Mouse (Mus musculus) liver, postnatal 0 days (tissue): Measurements from ENCODE around the gene Fbxl15. TPM values are rescaled to one million over a fixed set of nuclear protein-coding genes. Genes with fewer than 3 reads are reported as not detected.

Experiments
- ATAC-seq: fragments of 200-750 bp; cut with Nextera tagmentation; 2 replicates; pipeline ENCODE4 v1.8.0; 2017; ENCODE audit warnings: mild to moderate bottlenecking, moderate library complexity
- DNase-seq: peaks from one replicate; pipeline ENCODE4 v3.0.0-alpha.2; 2016
- H3K27ac ChIP-seq: fragments of 300-500 bp; sonication (generic); 2 replicates; pipeline ENCODE4 v1.5.1; 2014; ENCODE audit warnings: antibody characterized with exemption, moderate library complexity, mild to moderate bottlenecking, low read depth
- H3K27me3 ChIP-seq: fragments of 300-500 bp; sonication (generic); 2 replicates; pipeline ENCODE4 v1.6.1; 2014; ENCODE audit warnings: low read length, control low read depth, mixed read lengths; ENCODE audit not compliant: insufficient read depth
- H3K36me3 ChIP-seq: fragments of 300-500 bp; sonication (generic); replicated peaks from 2 replicates; pipeline ENCODE4 v1.6.1; 2014; ENCODE audit warnings: mild to moderate bottlenecking, control low read depth, low read length, moderate library complexity, mixed read lengths; ENCODE audit not compliant: insufficient read depth
- H3K4me1 ChIP-seq: fragments of 300-500 bp; sonication (generic); 2 replicates; pipeline ENCODE4 v1.6.1; 2014; ENCODE audit warnings: antibody characterized with exemption, mild to moderate bottlenecking, control low read depth; ENCODE audit not compliant: insufficient read depth
- H3K4me2 ChIP-seq: fragments of 300-500 bp; sonication (generic); 2 replicates; pipeline ENCODE4 v1.6.1; 2014; ENCODE audit warnings: low read depth, mild to moderate bottlenecking, low read length, moderate library complexity, mixed read lengths
- H3K4me3 ChIP-seq: fragments of 300-500 bp; sonication (generic); 2 replicates; pipeline ENCODE4 v1.5.1; 2014; ENCODE audit warnings: low read depth, low read length
- H3K9ac ChIP-seq: fragments of 300-500 bp; sonication (generic); replicated peaks from 2 replicates; pipeline ENCODE4 v1.6.1; 2014; ENCODE audit warnings: mild to moderate bottlenecking, moderate library complexity
- H3K9me3 ChIP-seq: fragments of 300-500 bp; sonication (generic); 2 replicates; pipeline ENCODE4 v1.6.1; 2016; ENCODE audit warnings: mild to moderate bottlenecking, control low read depth, low read length, mixed read lengths
- CTCF ChIP-seq: sonication (generic); IDR thresholded peaks from 2 replicates; pipeline ENCODE4 v1.5.1; 2016; ENCODE audit warnings: antibody characterized with exemption, low read depth
- EP300 ChIP-seq: IDR thresholded peaks from 2 replicates; pipeline ENCODE4 v1.6.1; 2016; ENCODE audit warnings: antibody characterized with exemption, low read depth, mild to moderate bottlenecking
- WGBS: fragments of 180-500 bp; shearing (Covaris S2); extraction: QIAGEN DNeasy Blood & Tissue Kit; methylation state at CpG from one replicate; pipeline ENCODE4 v1.1.7; 2014; ENCODE audit not compliant: insufficient replicate concordance; 5-methylcytosine and 5-hydroxymethylcytosine counted together
- polyA plus RNA-seq: library from polyadenylated mRNA; unstranded; fragments of >200 nt; fragmentation: Nextera tagmentation; extraction: Ambion mirVana; gene quantifications from 2 replicates; pipeline ENCODE4 v1.2.1, GENCODE M21; 2015

The Fbxl15 gene
- polyA plus RNA-seq, 1 experiment from 2014 or later = 8.8 TPM

GRCm38 (mm10) chr19:46358381-46358780 is 30.4 kb downstream of the Fbxl15 start:
- DNase-seq (no peak), ATAC-seq (peak; percentile 26; the same call in 1 of the 2 replicates)
- no peaks in the 10 kb centered on the region for H3K36me3 ChIP-seq
- peak overlapping the region; percentile 97 for H3K4me2 ChIP-seq
- no peaks in the 10 kb centered on the region for H3K27me3 ChIP-seq
- no peak overlapping the region for H3K4me3 ChIP-seq
- TF ChIP-seq EP300 = no peak
- no peak for TF ChIP-seq CTCF
- 0 out of 2 replicates have a peak overlapping the region, but pooled peaks have one; percentile 23 for H3K27ac ChIP-seq
- H3K4me1 ChIP-seq = peaks cover 22% of the 10 kb centered on the region
- no peaks in the 10 kb centered on the region for H3K9me3 ChIP-seq
- WGBS = 34% methylated on average over 4 of the region's 4 CpGs
- H3K9ac ChIP-seq = no peak overlapping the region

DNA sequence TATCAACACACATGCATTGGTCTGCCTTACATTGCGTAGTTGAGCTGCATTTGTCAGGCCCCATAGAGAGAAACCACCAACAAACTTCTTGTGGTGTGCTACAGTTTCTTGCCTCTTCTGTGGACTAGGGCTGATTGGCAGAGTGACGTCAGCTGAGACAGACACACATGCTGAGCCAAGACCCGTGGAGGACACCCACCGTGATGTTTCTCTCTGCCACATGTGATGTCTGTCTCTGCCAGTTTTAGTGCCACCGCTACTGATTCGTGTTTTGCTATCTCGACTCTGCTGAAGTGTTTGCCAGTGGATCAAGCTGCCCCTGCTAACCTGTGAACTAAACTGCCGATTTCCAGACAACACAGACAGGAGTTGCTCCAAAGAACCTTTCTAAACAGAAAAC is 34.1 kb downstream of the Fbxl15 start:
- TF ChIP-seq CTCF = no peak
- no peak for TF ChIP-seq EP300

DNA sequence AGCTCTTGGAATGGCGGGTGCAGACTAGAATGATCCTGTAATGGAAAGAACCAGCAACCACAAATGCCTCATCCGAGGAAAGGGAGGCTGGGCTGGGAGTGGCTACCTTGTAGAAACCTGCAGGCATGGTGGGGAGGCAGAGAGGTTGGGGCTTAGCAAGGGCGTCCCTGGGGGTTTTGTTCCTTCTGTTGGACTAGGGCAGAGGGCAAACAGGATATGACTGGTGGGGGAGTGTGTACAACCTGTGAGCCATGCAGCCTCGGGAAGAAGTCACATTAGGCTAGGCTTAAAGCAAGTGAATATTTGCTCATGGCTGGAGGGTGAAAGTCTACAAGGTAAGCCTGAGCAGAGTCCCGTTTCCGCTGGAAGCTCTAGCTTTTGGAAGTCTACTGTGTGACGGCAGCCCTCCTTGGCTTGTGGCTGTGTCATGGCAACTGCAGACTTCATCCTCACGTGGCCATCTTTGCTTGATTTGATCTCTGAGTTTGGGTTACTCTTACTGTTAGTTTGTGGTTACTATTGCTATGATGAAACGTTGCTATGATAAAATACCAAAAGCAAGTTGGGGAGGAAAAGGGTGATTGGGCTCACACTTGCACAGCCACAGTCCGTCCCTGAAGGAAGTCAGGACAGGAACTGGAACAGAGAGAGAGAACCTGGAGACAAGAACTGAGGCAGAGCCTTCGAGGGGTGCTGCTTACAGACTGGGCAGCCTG is 35.5 kb downstream of the Fbxl15 start:
- Histone ChIP-seq H3K9me3 (no peaks in the 10 kb centered on the region), H3K36me3 (no peaks in the 10 kb centered on the region), H3K9ac (no peak overlapping the region), H3K4me2 (0 out of 2 replicates have a peak overlapping the region, but pooled peaks have one; percentile 6), H3K27ac (no peak overlapping the region), H3K4me3 (no peak overlapping the region), H3K4me1 (peaks cover 4% of the 10 kb centered on the region), H3K27me3 (no peaks in the 10 kb centered on the region)
- TF ChIP-seq EP300 = no peak
- no peak for TF ChIP-seq CTCF
- 53% methylated on average over 11 of the region's 11 CpGs for WGBS
- ATAC-seq = no peak
- no peak for DNase-seq

More for the DNA sequence above, 34.1 kb downstream of the Fbxl15 start:
- DNase-seq = no peak
- Histone ChIP-seq H3K9me3 (no peaks in the 10 kb centered on the region), H3K36me3 (no peaks in the 10 kb centered on the region), H3K4me3 (no peak overlapping the region), H3K9ac (no peak overlapping the region), H3K4me1 (peaks cover 16% of the 10 kb centered on the region), H3K27ac (no peak overlapping the region), H3K27me3 (no peaks in the 10 kb centered on the region), H3K4me2 (no peak overlapping the region)
- WGBS = 80% methylated on average over 8 of the region's 8 CpGs
- no peak for ATAC-seq

DNA sequence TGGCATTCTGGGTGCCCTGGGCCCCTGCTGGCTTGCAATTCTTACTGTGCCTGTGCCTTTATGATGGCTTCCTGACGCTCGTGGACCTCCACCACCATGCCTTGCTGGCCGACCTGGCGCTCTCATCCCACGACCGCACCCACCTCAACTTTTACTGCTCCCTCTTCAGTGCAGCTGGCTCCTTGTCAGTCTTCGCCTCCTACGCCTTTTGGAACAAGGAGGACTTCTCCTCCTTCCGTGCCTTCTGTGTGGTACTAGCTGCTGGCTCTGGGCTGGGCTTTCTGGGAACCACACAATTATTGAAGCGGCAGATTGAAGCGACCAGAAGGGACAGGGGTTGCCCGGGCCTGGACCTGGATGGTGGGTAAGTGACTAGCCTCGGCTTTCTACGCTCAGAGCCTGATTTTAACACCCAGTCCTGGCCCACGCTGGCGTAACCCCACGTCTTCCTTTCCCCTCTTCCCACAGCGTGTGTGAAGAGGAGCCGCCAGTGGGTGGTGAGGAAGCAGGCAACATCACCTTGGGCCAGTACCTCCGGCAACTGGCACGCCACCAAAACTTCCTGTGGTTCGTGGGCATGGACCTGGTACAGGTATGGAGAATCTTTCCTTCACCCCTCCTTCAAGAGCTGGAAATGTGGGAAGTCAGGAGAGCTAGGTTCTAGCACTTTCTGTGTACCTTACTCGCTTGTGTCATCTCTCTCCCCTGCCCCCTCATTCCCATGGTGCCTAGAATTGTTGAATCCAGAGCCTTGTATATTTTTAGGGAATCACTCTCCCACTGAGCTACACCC is 40.0 kb downstream of the Fbxl15 start:
- no peak for ATAC-seq
- 83% methylated on average over 22 of the region's 23 CpGs for WGBS

GRCm38 (mm10) chr19:46369204-46369603 is 41.2 kb downstream of the Fbxl15 start:
- DNase-seq (peak; percentile 71), ATAC-seq (peak; percentile 87)
- TF ChIP-seq CTCF (peak; percentile 78), EP300 (no peak)
- 18% methylated on average over 4 of the region's 4 CpGs for WGBS
- Histone ChIP-seq H3K9ac (no peak overlapping the region), H3K36me3 (no peaks in the 10 kb centered on the region), H3K4me1 (no peaks in the 10 kb centered on the region), H3K4me3 (no peak overlapping the region), H3K9me3 (no peaks in the 10 kb centered on the region), H3K4me2 (no peak overlapping the region), H3K27me3 (no peaks in the 10 kb centered on the region), H3K27ac (no peak overlapping the region)

More for the DNA sequence above, 40.0 kb downstream of the Fbxl15 start:
- DNase-seq = no peak
- Histone ChIP-seq H3K27me3 (no peaks in the 10 kb centered on the region), H3K4me1 (peaks cover 3% of the 10 kb centered on the region; the same call in 1 of the 2 replicates), H3K36me3 (no peaks in the 10 kb centered on the region), H3K9me3 (no peaks in the 10 kb centered on the region), H3K4me3 (no peak overlapping the region), H3K4me2 (no peak overlapping the region), H3K27ac (no peak overlapping the region), H3K9ac (no peak overlapping the region)
- no peak for TF ChIP-seq CTCF
- TF ChIP-seq EP300 = no peak

- Histone ChIP-seq H3K4me2 (no peak overlapping the region), H3K27me3 (no peaks in the 10 kb centered on the region), H3K9ac (no peak overlapping the region), H3K4me1 (no peaks in the 10 kb centered on the region), H3K9me3 (no peaks in the 10 kb centered on the region), H3K27ac (no peak overlapping the region), H3K4me3 (no peak overlapping the region), H3K36me3 (peaks cover 27% of the 10 kb centered on the region)
- 65% methylated on average over 21 of the region's 21 CpGs for WGBS
- no peak for DNase-seq
- peak; percentile 82 for ATAC-seq
- TF ChIP-seq CTCF (no peak), EP300 (no peak)
These were observed 46.6 kb downstream of the Fbxl15 start for GRCm38 (mm10) chr19:46374477-46375088.
